Mouse (Mus musculus) gonadal fat pad, adult 2 months (tissue): ENCODE data around the gene Aamp. TPM values are rescaled to one million over a fixed set of nuclear protein-coding genes. Genes with fewer than 3 reads are reported as not detected.

Experiments used
- DNase-seq: peaks from one replicate; pipeline ENCODE4 v3.0.0-alpha.2; 2012; ENCODE audit warnings: low read depth
- polyA plus RNA-seq: library from polyadenylated mRNA; depleted of rRNA; stranded (reverse); fragments of >200 nt; gene quantifications from 2 replicates; pipeline ENCODE4 v1.2.3, GENCODE M21; 2012; rRNA removed

Gene Aamp
- polyA plus RNA-seq, 1 experiment: 203 TPM

GRCm38 (mm10) chr1:74237671-74238070 is 46.9 kb downstream of the Aamp start:
- DNase-seq: no peak

GRCm38 (mm10) chr1:74236590-74237317 is 47.8 kb downstream of the Aamp start:
- DNase-seq: no peak

GRCm38 (mm10) chr1:74235938-74236589 is 48.5 kb downstream of the Aamp start, which contains the start of gene Arpc2:
Arpc2 (plus strand) TSS chr1:74236084.
- no peak for DNase-seq

GRCm38 (mm10) chr1:74230992-74231391 is 53.5 kb downstream of the Aamp start:
- DNase-seq: no peak

- DNase-seq: no peak
These were observed 54.6 kb downstream of the Aamp start for GRCm38 (mm10) chr1:74229942-74230341.

Other genes starting within 250 kb of the Aamp start
- gene Tns1, start 160.3 kb downstream of the Aamp start, polyA plus RNA-seq: 223 and 292 TPM in 2 replicates
- 1.5 and 2.3 TPM in 2 replicates for gene Rufy4, start 159.2 kb downstream of the Aamp start, polyA plus RNA-seq
- 0.06 and 0.26 TPM in 2 replicates for gene Cxcr2, start 130.7 kb downstream of the Aamp start, polyA plus RNA-seq
- gene Cxcr1, start 90.1 kb downstream of the Aamp start, polyA plus RNA-seq: not detected in 2 replicates
- gene Arpc2, start 48.7 kb downstream of the Aamp start, polyA plus RNA-seq: 165 and 179 TPM in 2 replicates
- 1.7 and 2.5 TPM in 2 replicates for gene Gpbar1, start 6.2 kb downstream of the Aamp start, polyA plus RNA-seq
- 101 and 110 TPM in 2 replicates for gene Pnkd, start 192 bp upstream of the Aamp start, polyA plus RNA-seq
- 162 and 225 TPM in 2 replicates for gene Tmbim1, start 20.9 kb upstream of the Aamp start, polyA plus RNA-seq
- gene Catip, start 77.4 kb upstream of the Aamp start, polyA plus RNA-seq: 1.8 and 2.3 TPM in 2 replicates
- 36.3 and 42.9 TPM in 2 replicates for gene Slc11a1, start 90.5 kb upstream of the Aamp start, polyA plus RNA-seq
- 106 and 112 TPM in 2 replicates for gene Ctdsp1, start 106.8 kb upstream of the Aamp start, polyA plus RNA-seq
- gene Vil1, start 124.6 kb upstream of the Aamp start, polyA plus RNA-seq: 1.3 and 2.6 TPM in 2 replicates
- 18.6 and 20.4 TPM in 2 replicates for gene Cnot9, start 221.3 kb upstream of the Aamp start, polyA plus RNA-seq